Mouse (Mus musculus): Measurements from ENCODE around the gene Smc1b. TPM values are rescaled to one million over a fixed set of nuclear protein-coding genes. Genes with fewer than 3 reads are reported as not detected.

The Smc1b gene
- polyA plus RNA-seq, 1 experiment from 2014 or later = 0.08 TPM

- no peaks in the 10 kb centered on the region for H3K27me3 ChIP-seq (ENCODE audit: control insufficient read depth, insufficient read depth, low read length)
- no peaks in the 10 kb centered on the region for H3K36me3 ChIP-seq (ENCODE audit: control insufficient read depth, insufficient read depth, low read length)
- H3K4me3 ChIP-seq (ENCODE audit: low read depth, low read length) = no peak overlapping the region
- no peaks in the 10 kb centered on the region for H3K9me3 ChIP-seq (ENCODE audit: control insufficient read depth, low read length)
- ATAC-seq (ENCODE audit: low FRiP score) = no peak
- WGBS = 50% methylated on average over 4 of the region's 4 CpGs
- no peak for DNase-seq (ENCODE audit: low spot score)
- H3K27ac ChIP-seq (ENCODE audit: low read depth, low read length) = no peak overlapping the region
- H3K9ac ChIP-seq (ENCODE audit: low read depth, low read length) = no peak overlapping the region
- no peaks in the 10 kb centered on the region for H3K4me1 ChIP-seq (replicated peaks; ENCODE audit: control insufficient read depth, insufficient read depth, low read length)
- no peak overlapping the region for H3K4me2 ChIP-seq (replicated peaks; ENCODE audit: low read depth, low read length)
Observed at GRCm38 (mm10) chr15:85027740-85028139, 104.0 kb downstream of the Smc1b start.

DNA sequence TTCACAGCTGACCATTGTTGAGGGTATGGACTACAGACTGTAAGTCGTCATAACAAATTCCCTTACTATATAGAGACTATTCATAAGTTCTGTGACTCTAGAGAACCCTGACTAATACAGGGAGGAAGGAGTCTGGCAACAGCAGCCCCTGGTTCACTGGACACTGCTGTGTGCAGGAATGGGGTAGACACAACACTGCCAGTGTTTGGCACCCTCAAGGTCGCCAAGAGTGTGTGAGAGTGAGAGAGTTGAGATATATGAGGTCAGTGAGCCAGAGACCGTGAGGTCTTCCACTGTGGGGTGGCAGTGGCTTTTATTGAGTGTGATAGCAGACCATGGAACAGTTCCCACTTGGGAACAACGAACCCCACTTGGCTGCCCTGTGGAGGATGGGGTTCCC, 105.6 kb downstream of the Smc1b start:
- Histone ChIP-seq H3K4me1 (replicated peaks; ENCODE audit: control insufficient read depth, insufficient read depth, low read length) (no peaks in the 10 kb centered on the region), H3K4me3 (ENCODE audit: low read depth, low read length) (no peak overlapping the region), H3K27ac (ENCODE audit: low read depth, low read length) (no peak overlapping the region), H3K9me3 (ENCODE audit: control insufficient read depth, low read length) (no peaks in the 10 kb centered on the region), H3K9ac (ENCODE audit: low read depth, low read length) (no peak overlapping the region), H3K4me2 (replicated peaks; ENCODE audit: low read depth, low read length) (no peak overlapping the region), H3K36me3 (ENCODE audit: control insufficient read depth, insufficient read depth, low read length) (no peaks in the 10 kb centered on the region), H3K27me3 (ENCODE audit: control insufficient read depth, insufficient read depth, low read length) (no peaks in the 10 kb centered on the region)
- DNase-seq (ENCODE audit: low spot score) = no peak
- no peak for ATAC-seq (ENCODE audit: low FRiP score)
- 80% methylated on average over 4 of the region's 4 CpGs for WGBS

DNA sequence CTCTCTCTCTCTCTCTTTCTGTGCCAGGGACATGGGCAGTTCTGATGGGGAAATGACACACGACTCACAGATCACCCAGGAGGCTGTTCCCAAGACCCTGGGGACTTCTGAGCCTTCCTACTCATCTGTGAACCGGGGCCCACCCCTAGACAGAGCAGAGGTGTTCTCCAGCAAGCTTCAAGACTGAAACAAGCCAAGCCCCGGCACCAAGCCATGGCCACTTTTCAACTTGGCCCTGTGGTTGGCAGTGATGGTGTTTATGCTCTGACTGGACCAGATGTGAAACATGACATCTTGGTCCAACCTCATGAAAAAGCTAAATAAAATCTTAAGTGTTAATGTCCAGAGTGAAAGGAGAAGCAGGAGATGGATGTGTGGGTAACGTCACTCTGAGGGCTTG, 109.6 kb downstream of the Smc1b start:
- ATAC-seq (ENCODE audit: low FRiP score) = no peak
- no peak overlapping the region for H3K4me3 ChIP-seq (ENCODE audit: low read depth, low read length)

DNA sequence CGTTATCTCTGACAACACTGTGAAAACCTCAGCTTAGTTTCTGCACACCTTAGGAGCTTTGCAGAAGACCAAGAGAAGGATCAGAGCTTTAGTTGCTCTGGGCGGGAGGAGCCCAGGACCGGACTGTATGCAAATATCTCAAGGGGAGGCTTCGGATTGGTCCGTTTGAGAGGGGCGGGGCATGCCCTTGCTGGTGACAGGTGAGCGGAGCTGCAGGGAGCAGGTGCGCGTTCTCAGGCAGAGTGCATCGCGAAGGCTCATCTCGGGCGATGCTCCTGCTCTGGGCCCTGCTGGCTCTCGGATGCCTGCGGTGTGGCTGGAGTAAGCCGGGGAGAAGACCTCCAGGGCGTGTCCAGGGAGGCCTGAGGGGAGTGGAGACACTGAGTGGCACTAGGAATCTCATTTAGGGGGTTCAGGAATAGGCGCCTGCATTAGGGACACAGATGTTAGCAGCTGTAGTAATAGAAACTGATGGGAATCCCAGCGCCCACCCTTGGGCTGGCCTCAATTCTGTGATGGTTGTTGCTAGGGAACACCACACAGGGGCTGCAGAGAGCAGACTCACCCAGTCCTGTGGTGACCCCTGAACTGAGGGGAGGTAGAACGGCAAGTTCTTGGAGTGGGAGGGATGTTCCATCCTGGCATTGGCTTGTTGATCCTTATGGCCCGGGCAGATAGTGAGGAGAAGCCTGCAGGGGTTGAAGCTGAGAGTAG, 114.7 kb downstream of the Smc1b start, which contains the start of gene Upk3a:
TSS of gene Upk3a (plus strand) at position 191 of the 714 bp plus-strand sequence.
- no peak within 1 kb of the TSS for H3K27ac ChIP-seq (ENCODE audit: low read depth, low read length)
- no peak for DNase-seq (ENCODE audit: low spot score)
- no peaks in the 10 kb centered on the region for H3K4me1 ChIP-seq (replicated peaks; ENCODE audit: control insufficient read depth, insufficient read depth, low read length)
- ATAC-seq (ENCODE audit: low FRiP score) = no peak
- WGBS = 8% methylated on average over 21 of the region's 21 CpGs
- H3K9ac ChIP-seq (ENCODE audit: low read depth, low read length) = no peak within 1 kb of the TSS
- no peaks in the 10 kb centered on the region for H3K9me3 ChIP-seq (ENCODE audit: control insufficient read depth, low read length)
- H3K36me3 ChIP-seq (ENCODE audit: control insufficient read depth, insufficient read depth, low read length) = no peaks in the 10 kb centered on the region
- no peak within 1 kb of the TSS for H3K4me3 ChIP-seq (ENCODE audit: low read depth, low read length)
- H3K27me3 ChIP-seq (ENCODE audit: control insufficient read depth, insufficient read depth, low read length) = no peaks in the 10 kb centered on the region; the same call in 1 of the 2 replicates
- peak within 1 kb of the TSS; percentile 11; the same call in 1 of the 2 replicates for H3K4me2 ChIP-seq (replicated peaks; ENCODE audit: low read depth, low read length)

More for the DNA sequence above, 109.6 kb downstream of the Smc1b start:
- Histone ChIP-seq H3K4me1 (replicated peaks; ENCODE audit: control insufficient read depth, insufficient read depth, low read length) (no peaks in the 10 kb centered on the region), H3K9ac (ENCODE audit: low read depth, low read length) (no peak overlapping the region), H3K4me2 (replicated peaks; ENCODE audit: low read depth, low read length) (no peak overlapping the region), H3K36me3 (ENCODE audit: control insufficient read depth, insufficient read depth, low read length) (no peaks in the 10 kb centered on the region), H3K27me3 (ENCODE audit: control insufficient read depth, insufficient read depth, low read length) (no peaks in the 10 kb centered on the region; the same call in 1 of the 2 replicates), H3K9me3 (ENCODE audit: control insufficient read depth, low read length) (no peaks in the 10 kb centered on the region), H3K27ac (ENCODE audit: low read depth, low read length) (no peak overlapping the region)
- DNase-seq (ENCODE audit: low spot score) = no peak
- WGBS = 73% methylated on average over 4 of the region's 4 CpGs

GRCm38 (mm10) chr15:85015771-85016170, 116.0 kb downstream of the Smc1b start:
- DNase-seq (ENCODE audit: low spot score) (no peak), ATAC-seq (ENCODE audit: low FRiP score) (no peak)
- no peak overlapping the region for H3K27ac ChIP-seq (ENCODE audit: low read depth, low read length)
- H3K4me1 ChIP-seq (replicated peaks; ENCODE audit: control insufficient read depth, insufficient read depth, low read length) = no peaks in the 10 kb centered on the region
- no peaks in the 10 kb centered on the region; the same call in 1 of the 2 replicates for H3K27me3 ChIP-seq (ENCODE audit: control insufficient read depth, insufficient read depth, low read length)
- no peaks in the 10 kb centered on the region for H3K36me3 ChIP-seq (ENCODE audit: control insufficient read depth, insufficient read depth, low read length)
- no peak overlapping the region for H3K4me3 ChIP-seq (ENCODE audit: low read depth, low read length)
- 80% methylated on average over 11 of the region's 11 CpGs for WGBS
- H3K4me2 ChIP-seq (replicated peaks; ENCODE audit: low read depth, low read length) = no peak overlapping the region
- no peaks in the 10 kb centered on the region for H3K9me3 ChIP-seq (ENCODE audit: control insufficient read depth, low read length)
- no peak overlapping the region for H3K9ac ChIP-seq (ENCODE audit: low read depth, low read length)

Other genes starting within 250 kb of the Smc1b start
- gene Gm29666, start 211.9 kb downstream of the Smc1b start, polyA plus RNA-seq (2014; fragmentation: Nextera tagmentation; extraction: Ambion mirVana) = 0.61 and 0.62 TPM in 2 replicates
- 63.3 and 65.0 TPM in 2 replicates for gene Nup50, start 208.6 kb downstream of the Smc1b start, polyA plus RNA-seq (2014; fragmentation: Nextera tagmentation; extraction: Ambion mirVana)
- gene 5031439G07Rik, start 143.4 kb downstream of the Smc1b start, polyA plus RNA-seq (2014; fragmentation: Nextera tagmentation; extraction: Ambion mirVana) = 11.8 and 12.9 TPM in 2 replicates
- not detected in 2 replicates for gene Upk3a, start 114.8 kb downstream of the Smc1b start, polyA plus RNA-seq (2014; fragmentation: Nextera tagmentation; extraction: Ambion mirVana)
- gene Fam118a, start 103.0 kb downstream of the Smc1b start, polyA plus RNA-seq (2014; fragmentation: Nextera tagmentation; extraction: Ambion mirVana) = 27.8 and 29.5 TPM in 2 replicates
- 0.82 and 0.96 TPM in 2 replicates for gene Ribc2, start 114 bp upstream of the Smc1b start, polyA plus RNA-seq (2014; fragmentation: Nextera tagmentation; extraction: Ambion mirVana)
- gene Fbln1, start 74.0 kb upstream of the Smc1b start, polyA plus RNA-seq (2014; fragmentation: Nextera tagmentation; extraction: Ambion mirVana) = 119 and 121 TPM in 2 replicates
- 457 and 469 TPM in 2 replicates for gene Atxn10, start 204.3 kb upstream of the Smc1b start, polyA plus RNA-seq (2014; fragmentation: Nextera tagmentation; extraction: Ambion mirVana)

All from hindbrain, embryonic 11.5 days (tissue).